9 mouse cellular contexts compared by ENCODE assay signal in the genomic region with DNA sequence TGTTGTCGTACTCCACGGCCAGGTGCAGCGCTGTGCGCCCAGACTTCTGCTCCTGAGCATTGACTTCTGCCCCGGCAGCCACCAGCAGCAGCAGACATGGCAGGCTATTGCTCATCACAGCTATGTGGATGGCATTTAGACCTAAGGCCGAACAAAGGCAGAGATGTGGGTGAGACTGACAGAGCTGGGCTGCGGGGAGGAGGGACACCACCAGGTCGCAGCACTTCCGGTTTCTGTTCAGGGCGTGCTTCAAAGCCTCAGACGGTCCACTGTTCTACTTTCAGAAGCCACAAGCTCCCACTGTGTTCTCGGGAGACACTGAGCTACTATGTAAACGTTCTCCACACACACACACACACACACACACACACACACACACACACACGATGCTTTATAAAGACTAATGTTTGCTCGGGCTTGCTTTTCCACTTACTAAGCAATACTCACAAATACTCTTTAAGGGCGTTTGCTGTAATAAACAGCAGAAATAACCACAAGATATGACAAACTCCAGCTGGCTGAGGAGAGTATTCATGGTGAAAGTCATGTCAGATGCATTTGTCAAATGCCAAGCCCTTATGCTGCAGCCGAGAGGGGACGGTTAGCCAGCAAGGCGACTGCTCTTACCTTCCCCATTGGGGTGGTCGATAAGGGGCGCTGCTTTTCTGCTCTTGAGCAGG.
DNase-seq lines count a peak whose midpoint lies in the region; ATAC-seq and TF ChIP-seq lines count a peak whose summit lies in the region.
"Had no signal": no experiment of that assay in that cellular context is flagged by ENCODE, and none has a peak within 500 bp of the region (broad histone marks: within the 10 kb centered on the region; RNA-seq: fewer than 3 reads in every experiment).

No protein-coding gene starts in this region.

- TF ChIP-seq POLR2A in small intestine, adult 2 months (IDR thresholded peaks at IDR 0.05; ENCODE audit: low read depth, low read length) = no peak

- H3K4me2 ChIP-seq in intestine, embryonic 16.5 days (ENCODE audit: low read depth, low read length) = no peak overlapping the region
- H3K4me2 ChIP-seq: neural tube, embryonic 13.5 days had no signal

- H3K27ac ChIP-seq in intestine, embryonic 16.5 days (ENCODE audit: low read length) = 0 out of 2 replicates have a peak overlapping the region, but pooled peaks have one; percentile 17
- H3K27ac ChIP-seq in small intestine, adult 2 months (ENCODE audit: insufficient read depth, low read depth, low read length) = 0 out of 2 replicates have a peak overlapping the region, but pooled peaks have one; percentile 21
- H3K27ac ChIP-seq: neural tube, embryonic 13.5 days had no signal

- WGBS in intestine, embryonic 16.5 days = 59% methylated on average over 21 of the region's 21 CpGs
- WGBS in small intestine, adult 2 months = 62% methylated on average over 21 of the region's 21 CpGs

- no peak overlapping the region for H3K9ac ChIP-seq in intestine, embryonic 16.5 days (ENCODE audit: low read depth, low read length)
- H3K9ac ChIP-seq: neural tube, embryonic 13.5 days had no signal

- peak; percentile 52 for ATAC-seq in intestine, embryonic 16.5 days
- no peak for ATAC-seq in erythroid progenitor cell, adult 5-6 weeks (replicated peaks; ENCODE audit: low FRiP score, poor library complexity, severe bottlenecking)

- intact Hi-C loops in gastrocnemius, postnatal 14 days (cut with DNase I; ENCODE audit: low total_unique reads) = no loop called here

- TF ChIP-seq CTCF in small intestine, adult 2 months (IDR thresholded peaks at IDR 0.05; ENCODE audit: extremely low read depth, insufficient read length, insufficient replicate concordance, low read depth, low read length) = no peak

- H3K36me3 ChIP-seq in intestine, embryonic 16.5 days (ENCODE audit: control insufficient read depth, insufficient read depth, low read length) = peaks cover 19% of the 10 kb centered on the region
- H3K36me3 ChIP-seq in small intestine, adult 2 months (ENCODE audit: control insufficient read depth, insufficient read depth, low read length) = peaks cover 61% of the 10 kb centered on the region

- DNase-seq in kidney, postnatal 4 days = peak; percentile 21 to 43
- DNase-seq in kidney, adult 11 months = no peak
- peak; percentile 59 for DNase-seq in R1 (ENCODE audit: low read depth, low spot score)
- no peak for DNase-seq in gastrocnemius, postnatal 14 days
- DNase-seq in ovary, postnatal 14 days (ENCODE audit: low spot score) = no peak

- H3K9me3 ChIP-seq in intestine, embryonic 16.5 days (ENCODE audit: control insufficient read depth, low read length) = no peaks in the 10 kb centered on the region
- H3K9me3 ChIP-seq: neural tube, embryonic 13.5 days had no signal

- peaks cover 9% of the 10 kb centered on the region for H3K4me1 ChIP-seq in intestine, embryonic 16.5 days (ENCODE audit: control insufficient read depth, insufficient read depth, low read length)
- peaks cover 3% of the 10 kb centered on the region for H3K4me1 ChIP-seq in small intestine, adult 2 months (ENCODE audit: control insufficient read depth, insufficient read depth, insufficient read length, low read length)
- H3K4me1 ChIP-seq: neural tube, embryonic 13.5 days had no signal

- H3K4me3 ChIP-seq in intestine, embryonic 16.5 days (ENCODE audit: low read length) = no peak overlapping the region
- no peak overlapping the region for H3K4me3 ChIP-seq in small intestine, adult 2 months (ENCODE audit: low read depth, low read length)
- H3K4me3 ChIP-seq: neural tube, embryonic 13.5 days had no signal

- H3K27me3 ChIP-seq in intestine, embryonic 16.5 days (replicated peaks; ENCODE audit: control insufficient read depth, insufficient read depth, low read length) = no peaks in the 10 kb centered on the region
- no peaks in the 10 kb centered on the region for H3K27me3 ChIP-seq in small intestine, adult 2 months (ENCODE audit: control insufficient read depth, insufficient read depth, low read length)
- H3K27me3 ChIP-seq: neural tube, embryonic 13.5 days had no signal

Comparison
In these comparisons a context has a peak if more than half of its experiments do, and no peak if none do; other contexts are left out.
1. DNase-seq: peak in kidney, postnatal 4 days (2 of 2) and R1 (single experiment); none in kidney, adult 11 months (single experiment), gastrocnemius, postnatal 14 days (single experiment) and ovary, postnatal 14 days (single experiment).